Mouse (Mus musculus): ENCODE measurements around the gene Sap30bp. TPM values are rescaled to one million over a fixed set of nuclear protein-coding genes. Genes with fewer than 3 reads are reported as not detected.

The Sap30bp gene
- total RNA-seq, 2 experiments from 2014 or later, result 40.8 to 42.5 TPM

DNA sequence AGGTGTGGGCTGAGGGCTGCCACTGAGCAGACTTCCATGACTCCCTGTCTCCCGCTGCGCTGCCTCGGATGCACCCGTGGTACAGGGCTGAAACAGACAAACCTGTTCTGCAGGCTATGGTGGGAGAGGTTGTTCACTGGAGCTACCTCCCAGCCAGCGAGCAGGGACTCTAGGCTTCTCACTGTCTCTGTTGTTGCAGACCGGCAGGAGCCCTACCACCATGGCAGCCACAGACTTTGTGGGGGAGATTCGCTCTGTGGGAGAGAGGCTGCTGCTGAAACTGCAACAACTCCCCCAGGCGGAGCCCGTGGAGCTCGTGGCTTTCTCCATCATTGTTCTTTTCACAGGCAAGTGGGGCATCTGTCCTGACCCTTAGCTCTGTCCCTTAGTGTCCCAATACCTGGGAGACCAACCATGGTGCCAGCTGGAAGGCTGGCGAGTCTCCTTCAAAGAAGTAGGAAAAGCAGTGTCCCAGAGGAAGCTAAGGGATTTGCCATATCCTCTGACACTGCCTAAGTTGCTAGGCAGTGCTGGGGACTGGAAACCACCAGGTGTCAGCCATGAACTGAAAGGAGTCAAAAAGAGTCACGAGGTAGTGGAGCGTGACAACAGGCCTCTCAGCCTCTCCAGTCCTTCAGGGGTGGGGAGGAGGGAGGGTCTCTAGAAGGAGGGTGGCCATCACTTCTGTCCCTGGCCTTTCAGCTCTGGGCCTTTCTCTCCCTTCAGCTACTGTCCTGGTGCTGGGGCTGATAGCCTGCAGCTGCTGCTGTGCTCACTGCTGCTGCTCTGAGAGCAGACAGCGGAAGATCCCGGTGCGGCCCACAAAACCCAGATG, 27.9 kb upstream of the Sap30bp start:
- DNase-seq, result no peak

DNA sequence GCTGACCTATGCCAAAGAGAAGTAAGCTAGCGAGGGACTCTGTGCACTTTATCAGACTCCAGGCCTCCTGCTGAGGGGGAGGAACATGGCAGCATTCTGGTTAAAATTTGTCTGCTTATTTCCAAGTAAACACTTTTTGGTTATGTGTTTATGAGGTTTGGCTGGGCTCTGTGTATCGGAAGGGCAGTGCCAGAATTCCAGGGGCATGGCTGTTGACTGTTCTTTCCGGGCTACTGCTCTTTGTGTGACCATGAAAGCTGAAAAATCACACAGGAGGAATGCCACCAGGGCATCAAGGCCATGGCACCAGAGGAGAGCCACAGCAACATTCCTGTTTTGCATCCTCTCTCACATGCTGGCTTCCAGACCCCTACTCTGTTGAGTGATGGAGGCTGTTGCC, 27.0 kb upstream of the Sap30bp start:
- peak; percentile 44 to 62 for DNase-seq

DNA sequence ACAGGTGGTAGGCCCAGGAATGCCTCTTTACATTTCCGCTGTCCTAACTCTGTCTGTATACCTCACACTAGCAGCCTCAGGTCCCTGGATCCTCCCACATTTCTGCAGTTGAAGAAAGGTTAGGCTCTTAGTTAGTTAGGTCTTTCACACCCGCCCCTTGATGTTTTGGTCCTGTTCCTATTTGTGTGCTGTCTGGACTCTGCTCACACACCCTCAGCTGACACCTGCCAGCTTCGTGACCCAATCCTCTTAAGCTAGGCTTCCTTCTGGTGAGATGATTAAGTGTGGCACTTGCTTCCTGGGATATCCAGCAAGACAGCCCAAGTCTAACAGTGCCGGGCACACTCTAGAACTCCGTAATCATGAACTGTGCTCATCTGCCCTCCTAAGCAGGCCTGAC, 26.6 kb upstream of the Sap30bp start:
- no peak for DNase-seq

DNA sequence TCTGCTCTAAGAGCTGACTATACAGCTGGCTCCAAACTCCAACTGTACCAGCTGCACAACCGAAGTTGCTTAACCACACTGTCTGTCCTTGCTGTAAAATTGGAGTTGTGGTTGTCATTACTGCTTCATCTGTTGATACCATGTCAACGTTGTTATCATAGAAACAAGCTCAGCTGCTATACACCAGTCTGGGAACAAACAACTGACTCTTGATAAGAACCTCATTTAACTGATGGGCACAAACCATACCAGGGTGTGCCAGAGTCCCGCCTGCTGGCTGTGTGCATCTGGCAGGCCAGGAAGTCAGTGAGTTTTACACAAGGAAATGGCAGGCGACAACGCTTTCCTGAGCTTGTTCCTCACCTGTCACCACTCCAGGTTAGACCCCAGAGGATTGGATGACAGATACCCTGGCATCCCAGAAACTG, 21.9 kb upstream of the Sap30bp start:
- DNase-seq, result no peak

DNA sequence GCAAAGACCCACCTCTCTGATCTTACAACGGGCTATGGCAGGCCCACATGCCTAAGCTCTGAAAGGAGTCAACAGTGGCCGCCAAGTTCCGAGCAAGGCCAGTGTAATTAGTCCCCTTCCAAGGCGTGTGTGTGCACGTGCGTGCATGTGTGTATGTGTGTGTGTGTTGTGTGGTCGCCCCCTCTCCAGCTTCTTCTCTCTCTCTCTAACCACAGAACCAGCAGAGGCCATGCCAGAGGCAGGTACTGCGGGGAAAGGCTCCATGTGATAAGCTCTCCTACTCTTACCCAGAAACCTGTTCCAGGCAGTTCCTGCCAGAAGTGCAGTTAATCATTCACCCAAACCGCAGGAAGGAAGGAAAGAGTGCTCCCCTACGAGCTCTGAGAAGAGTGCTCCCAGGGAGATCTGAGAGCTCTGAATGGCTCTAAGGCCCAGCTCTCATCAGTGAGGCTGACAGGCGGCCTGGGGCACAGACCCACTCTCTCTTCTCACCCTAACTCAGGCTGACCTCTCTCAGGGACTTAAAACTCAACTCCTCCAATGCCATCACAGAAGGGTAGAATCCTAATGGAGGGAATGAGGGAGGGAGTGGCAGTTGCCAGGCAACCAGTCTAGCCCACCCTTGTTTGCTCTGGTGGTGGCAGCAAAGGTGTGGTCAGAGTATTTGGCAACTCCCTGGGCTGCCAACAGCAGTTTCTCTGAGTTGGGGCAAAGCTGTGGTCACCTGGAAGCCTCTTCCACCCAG, 21.3 kb upstream of the Sap30bp start, which contains the start of gene Smim6:
TSS of gene Smim6 (plus strand) at position 386 of the 745 bp plus-strand sequence.
- DNase-seq, result no peak

DNA sequence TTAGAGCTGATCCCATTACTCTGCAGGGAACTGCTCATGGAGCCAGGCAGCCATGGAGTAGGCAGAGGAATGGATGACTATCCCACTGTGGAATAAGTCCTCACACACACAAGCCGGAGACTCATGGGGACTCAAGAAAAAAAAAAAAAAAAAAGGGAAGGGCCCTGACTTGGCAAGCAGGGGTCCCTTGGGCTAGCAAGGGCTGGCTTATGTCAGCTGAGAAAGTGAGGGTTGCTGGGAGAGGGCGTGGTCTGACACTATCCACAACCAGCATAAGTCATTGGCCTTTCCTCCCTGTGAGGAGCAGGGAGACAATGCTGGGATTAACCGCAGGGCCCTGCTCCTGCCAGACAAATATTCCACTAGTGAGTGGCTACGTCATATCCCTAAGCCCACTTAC, 16.5 kb upstream of the Sap30bp start:
- DNase-seq, result no peak

DNA sequence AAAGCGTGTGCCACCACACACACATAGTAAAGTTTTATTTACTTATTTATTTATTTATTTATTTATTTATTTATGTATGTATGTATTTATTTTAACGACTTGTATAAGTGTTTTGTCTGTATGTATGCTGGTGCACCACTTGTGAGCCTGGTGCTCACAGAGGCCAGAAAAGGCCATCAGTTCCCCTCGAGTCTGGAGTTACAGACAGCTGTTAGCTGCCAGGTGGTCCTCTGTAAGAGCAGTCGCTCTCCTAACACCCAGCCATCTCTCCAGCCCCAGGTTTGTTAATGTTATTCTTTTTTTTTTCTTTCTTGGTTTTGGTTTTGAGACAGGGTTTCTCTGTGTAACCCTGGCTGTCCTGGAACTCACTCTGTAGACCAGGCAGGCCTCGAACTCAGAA, 14.4 kb upstream of the Sap30bp start:
- no peak for DNase-seq

DNA sequence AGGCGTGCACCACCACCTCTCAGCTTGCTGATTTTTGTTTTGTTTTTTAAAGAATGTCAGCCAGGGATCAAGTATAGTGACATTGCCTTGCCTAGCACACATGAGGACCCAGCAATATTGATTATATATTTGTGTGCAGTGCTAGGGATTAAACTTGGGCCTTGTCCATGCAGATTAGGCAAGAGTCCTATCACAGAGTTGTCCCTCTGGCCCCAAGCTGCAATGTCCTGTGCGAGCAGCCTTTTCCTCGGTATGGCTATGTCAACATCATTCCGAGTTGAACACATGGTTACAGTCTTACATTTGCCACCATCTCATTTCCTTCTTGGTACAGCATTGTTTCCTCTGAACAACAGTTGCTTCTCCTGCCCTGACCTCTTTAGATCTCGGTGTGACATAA, 14.0 kb upstream of the Sap30bp start:
- no peak for DNase-seq

DNA sequence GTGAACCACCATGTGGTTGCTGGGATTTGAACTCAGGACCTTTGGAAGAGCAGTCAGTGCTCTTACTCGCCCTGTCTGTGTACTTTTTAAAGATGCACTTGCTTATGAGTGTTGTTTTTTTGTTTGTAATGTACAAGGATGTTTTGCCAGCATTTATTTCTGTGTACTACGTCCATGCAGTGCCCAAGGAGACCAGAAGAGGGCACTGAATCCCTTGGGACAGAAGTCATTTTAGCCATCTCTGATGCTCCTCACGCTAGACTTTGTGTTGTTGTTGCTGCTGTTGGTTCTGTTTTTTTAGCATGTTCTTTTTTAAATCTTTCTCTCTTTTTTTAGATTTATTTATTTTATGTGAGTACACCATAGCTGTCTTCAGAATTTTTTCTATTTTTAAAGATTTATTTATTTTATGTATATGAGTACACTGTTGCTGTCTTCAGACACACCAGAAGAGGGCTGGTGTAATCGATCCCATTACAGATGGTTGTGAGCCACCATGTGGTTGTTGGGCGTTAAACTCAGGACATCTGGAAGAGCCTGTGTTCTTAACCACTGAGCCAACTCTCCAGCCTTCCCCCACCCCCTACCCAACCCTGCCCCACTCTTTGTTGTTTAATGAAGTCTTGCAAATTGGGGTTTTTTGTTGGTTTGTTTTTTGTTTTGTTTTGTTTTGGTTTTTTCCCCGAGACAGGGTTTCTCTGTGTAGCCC, 12.8 kb upstream of the Sap30bp start:
- DNase-seq, result peak; percentile 67 to 72

DNA sequence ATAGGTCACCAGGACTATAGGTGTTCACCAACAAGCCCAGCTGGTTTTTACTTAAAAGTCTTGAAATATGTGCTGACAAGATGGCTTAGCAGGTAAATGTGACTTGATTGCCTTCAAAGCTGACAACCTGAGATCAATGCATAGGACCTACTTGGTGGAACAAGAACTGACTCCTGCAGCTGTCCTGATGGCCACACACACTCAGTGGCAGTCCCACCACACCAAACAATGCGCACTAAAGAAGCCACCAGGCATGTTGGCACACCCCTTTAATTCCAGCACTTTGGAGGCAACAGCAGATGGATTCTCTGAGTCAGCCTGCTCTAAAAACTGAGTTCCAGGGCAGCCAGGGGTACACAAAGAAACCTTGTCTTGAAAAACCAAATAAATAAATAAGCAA, 11.1 kb upstream of the Sap30bp start:
- no peak for DNase-seq

DNA sequence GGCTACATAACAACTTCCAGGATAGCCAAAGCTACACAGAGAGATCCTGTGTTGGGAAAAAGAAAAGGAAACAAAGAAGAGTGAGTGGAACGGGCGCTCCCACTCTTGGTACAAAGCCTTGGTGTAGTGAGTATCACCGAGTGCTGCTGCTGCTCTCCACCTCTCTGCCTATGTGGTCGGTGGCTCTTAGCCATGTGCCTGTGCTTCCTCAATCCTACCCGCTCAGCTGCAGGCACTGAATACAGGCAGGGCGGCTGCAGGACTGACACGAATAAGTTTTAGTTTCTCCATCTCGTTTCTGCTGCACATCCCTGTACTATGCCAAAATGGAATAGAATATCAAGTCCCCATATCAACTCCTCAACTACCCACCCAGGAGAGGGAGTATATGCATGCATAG, 4.1 kb upstream of the Sap30bp start:
- DNase-seq, result no peak

DNA sequence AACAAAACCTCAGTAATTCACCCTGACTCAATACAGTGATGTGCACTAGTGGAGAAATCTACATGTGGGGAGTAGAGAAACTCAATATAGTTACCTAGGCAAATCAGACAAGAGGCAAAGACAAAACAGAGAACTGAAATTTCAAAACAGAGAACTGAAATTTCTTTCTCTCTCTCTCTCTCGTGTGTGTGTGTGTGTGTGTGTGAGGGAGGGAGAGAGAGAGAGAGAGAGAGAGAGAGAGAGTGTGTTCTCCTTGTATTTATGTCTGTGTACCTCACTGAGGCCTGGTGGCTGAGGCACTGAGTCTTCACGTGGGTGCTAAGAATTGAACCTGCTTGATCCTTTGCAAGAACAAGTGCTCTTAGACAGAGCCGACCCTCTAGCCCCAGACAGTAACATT, 3.3 kb upstream of the Sap30bp start:
- DNase-seq, result no peak

DNA sequence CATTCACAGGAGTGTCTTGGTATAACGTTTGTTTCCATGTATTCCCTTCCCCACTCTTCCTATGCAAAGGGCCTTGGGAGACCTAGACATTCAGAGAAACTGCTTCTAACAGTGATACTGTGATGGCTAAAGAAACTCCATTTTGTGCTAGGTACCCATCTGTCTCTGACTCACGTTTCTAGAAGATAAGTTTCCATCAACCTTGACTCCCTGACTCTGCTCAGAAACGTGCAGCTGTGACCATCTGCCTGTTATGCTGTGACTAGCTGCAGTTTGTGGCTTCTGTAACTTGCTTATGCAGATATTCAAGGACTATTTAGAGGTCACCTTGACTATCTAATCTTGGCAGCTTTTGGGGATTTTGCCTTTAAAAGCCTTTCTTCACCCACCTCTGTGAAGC, 1.8 kb upstream of the Sap30bp start:
- no peak for DNase-seq

DNA sequence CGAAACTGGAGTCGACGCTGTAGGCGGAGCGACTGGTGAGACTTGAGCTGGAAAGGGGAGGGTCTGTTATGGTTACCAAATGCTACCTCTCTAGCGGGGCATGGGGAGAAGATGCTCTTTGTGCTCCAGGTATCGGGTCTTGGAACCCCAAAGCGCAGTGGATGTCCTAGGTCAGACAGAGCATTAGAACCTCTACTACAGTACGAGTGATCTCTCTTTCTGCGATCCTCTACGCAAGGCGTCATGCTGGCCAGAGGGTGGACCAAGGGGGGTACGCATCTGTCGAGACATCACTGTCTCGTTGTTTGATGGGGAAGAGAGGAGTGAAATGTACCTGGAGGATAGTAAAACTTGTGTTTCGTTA, 647 bp downstream of the Sap30bp start:
- no peak for DNase-seq

DNA sequence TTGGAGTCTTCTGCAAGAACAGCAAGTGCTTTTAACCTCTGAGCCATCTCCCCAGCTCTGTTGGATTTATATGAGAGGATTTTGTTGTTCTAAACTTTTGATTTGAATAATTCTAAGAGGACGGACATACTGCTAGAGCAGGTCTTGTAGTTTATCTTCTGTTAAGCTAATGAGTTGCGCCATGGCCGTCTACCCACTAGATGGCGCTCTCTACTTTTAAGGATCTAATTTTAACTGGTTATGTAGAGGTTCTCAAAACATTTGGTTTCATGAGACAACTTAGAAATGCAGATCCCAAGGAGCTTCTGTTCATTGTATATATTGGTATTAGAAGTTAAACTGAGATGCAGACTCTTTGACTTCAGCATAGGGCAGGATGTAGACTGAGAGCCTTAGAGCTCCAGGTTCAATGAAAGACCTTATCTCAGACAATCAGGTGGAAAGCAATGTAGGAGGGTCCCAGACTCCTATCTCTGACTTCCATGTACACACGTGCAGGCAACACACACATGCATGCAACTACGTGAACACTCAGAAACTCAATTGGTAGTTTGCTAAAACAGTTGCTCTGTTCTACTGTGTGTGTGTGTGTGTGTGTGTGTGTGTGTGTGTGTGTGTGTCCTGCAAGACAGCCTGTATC, 6.7 kb downstream of the Sap30bp start:
- DNase-seq, result peak; percentile 60 to 65

DNA sequence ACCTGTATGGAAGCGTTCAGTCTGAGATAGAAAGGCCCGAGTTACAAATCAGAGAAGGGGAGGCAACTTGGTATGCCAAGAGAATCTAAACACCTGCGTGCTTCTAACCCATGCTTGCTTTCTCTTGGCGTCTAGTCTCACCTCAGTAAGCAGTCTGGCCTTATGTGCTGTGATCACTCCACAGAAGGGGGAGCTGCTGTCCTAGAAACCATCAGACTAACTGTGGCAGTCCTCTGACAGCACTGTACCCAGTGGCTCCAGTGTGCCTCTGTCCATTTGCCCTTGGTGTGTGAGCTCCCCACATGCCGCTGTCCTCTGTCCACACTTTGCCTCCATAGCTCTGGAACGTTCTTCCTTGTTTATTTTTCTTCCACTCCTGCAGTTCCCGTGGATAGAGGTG, 8.9 kb downstream of the Sap30bp start:
- no peak for DNase-seq

DNA sequence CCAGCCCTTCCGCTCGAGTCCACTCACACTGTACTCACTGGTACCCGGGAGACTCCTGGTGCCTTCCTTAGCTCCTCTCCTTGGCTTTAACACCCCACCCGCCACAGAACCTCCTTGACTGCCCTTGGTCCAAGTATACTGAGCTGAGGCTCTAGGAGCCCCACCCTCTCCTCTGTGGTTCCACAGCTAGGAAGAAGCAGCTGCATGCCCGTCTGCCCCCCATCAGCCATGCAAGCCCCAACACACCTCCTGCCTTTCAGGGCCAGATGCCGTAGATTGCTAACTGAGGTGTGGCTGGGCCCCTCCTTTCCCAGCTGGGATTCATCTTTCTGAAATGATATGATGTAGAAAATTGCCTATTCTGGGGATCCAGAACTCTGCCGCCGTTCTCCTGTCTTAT, 12.2 kb downstream of the Sap30bp start:
- DNase-seq, result no peak

DNA sequence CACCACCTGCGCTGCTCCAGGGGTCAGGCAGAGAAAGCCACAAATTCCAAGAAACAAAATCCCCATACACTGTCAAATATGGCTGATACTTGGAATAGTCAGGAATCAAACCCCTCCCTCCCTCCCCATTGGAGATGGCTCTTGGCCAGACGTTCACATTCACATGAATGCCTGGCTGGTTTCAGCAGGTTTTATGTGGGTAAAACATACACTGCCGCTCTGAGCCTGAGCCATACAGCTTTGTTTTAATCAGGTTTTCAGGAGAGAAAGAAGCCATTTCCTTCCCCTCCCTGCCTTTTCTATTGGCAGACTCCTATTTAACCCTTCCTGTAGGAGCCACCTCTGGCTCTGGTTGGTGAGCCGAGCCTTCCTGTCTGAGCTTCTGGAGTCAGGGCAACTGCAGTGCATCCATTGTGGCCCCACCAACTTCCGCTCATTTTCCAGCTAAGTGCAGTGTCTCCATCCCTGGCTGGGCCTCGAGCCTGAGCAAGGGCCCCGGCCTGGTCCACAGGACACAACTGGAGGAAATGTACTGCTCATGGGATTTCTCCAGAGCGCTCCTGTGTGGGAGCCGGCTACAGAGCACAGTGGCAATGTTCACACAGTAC, 13.2 kb downstream of the Sap30bp start:
- DNase-seq, result no peak

DNA sequence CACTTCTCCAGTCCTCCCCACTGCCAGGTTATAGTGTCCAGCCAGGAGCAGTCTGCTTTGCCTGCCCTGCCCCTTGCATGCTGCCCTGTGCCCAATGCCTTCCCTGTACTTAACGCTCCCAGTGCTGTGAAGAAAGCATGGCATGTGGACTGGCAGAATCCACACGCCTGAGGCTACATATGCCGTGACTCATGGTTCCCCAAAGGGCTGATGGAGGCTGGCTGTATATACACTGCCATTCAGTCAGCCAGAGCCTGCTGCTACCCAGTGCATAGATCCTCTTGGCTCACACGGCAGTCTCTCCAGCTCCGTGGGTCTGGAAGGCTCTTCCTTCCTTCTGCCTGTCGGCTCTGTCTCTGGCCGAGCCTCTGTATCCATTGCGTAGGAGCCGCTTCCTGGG, 15.2 kb downstream of the Sap30bp start:
- DNase-seq, result no peak

DNA sequence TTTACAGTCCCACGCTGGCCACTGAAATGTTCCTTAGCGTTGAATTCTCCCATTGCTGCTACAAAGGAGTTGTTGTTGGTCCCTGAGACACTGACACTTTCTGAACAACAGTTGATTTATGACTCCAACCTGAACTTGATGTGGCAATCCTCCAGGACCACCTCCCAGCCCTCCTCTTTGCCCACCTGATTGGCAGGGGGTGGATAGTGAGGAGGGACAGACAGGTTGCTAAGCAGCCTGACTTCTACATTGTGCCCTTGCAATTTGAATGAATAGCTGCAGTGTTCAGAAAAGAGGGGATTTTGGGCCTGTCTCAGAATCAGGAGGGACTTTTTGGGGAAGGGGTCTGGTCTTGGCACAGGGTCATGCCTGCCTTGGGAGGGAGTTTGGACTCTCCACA, 17.6 kb downstream of the Sap30bp start:
- no peak for DNase-seq

DNA sequence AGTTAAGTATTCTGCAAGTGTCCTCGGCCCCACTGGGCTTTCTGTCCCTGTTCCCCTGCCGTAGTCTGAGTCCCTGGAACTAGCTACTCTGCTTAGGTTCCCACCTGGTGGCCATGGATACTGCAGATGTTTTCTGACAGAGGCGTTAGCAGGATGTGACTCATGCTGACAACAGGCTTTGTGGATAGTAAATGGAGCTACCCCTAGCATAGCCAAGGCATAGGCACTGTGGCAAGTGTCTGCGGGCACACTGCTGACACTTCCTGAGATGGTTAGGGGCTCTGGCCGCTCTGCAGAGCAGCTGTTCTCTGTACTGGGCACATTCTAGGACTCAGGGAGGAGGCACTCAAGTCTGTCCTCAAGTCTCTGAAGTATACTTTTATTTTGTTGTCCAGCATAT, 21.6 kb downstream of the Sap30bp start:
- no peak for DNase-seq
